Mouse (Mus musculus) left cerebral cortex, postnatal 36 days (tissue): ENCODE measurements at regions not wholly inside any gene's neighbourhood (a gene's known extent, or its start where the extent isn't known, plus 50 kb on each side); places are given as distances from the start of the nearest gene placed in this dataset.

Experiments
- DNase-seq, 2 experiments: peaks; one replicate each; pipeline ENCODE4 v3.0.0; 2021 to 2022; ENCODE audit warnings: low spot score in 2 of 2, mixed read lengths in 1 of 2
- intact Hi-C: fragments of 180-260 bp; cut with DNase I; formaldehyde crosslinking; loops from one replicate; pipeline ENCODE4 v1.15.1; 2025

DNA sequence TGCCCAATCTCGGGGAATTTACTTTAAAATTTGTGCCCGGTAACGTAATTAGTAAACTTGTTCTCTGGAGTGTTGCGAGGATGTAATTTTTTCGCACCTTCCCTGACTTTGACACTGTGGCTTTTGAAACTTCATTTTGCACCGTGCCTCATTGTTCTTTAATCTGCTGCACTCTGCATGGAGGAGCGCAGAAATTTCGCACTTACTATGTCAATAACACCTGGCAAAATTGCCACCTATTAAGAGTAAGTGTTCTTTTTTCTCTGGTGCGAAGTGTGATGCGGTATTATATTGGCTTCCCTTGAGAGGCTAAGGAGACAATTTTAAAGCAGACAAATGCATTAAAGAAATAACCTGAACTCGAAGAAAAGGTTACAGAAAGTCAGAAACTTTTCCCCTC is 454.7 kb downstream of the Vrk1 start:
- intact Hi-C loops = no loop called here
- DNase-seq = no peak

DNA sequence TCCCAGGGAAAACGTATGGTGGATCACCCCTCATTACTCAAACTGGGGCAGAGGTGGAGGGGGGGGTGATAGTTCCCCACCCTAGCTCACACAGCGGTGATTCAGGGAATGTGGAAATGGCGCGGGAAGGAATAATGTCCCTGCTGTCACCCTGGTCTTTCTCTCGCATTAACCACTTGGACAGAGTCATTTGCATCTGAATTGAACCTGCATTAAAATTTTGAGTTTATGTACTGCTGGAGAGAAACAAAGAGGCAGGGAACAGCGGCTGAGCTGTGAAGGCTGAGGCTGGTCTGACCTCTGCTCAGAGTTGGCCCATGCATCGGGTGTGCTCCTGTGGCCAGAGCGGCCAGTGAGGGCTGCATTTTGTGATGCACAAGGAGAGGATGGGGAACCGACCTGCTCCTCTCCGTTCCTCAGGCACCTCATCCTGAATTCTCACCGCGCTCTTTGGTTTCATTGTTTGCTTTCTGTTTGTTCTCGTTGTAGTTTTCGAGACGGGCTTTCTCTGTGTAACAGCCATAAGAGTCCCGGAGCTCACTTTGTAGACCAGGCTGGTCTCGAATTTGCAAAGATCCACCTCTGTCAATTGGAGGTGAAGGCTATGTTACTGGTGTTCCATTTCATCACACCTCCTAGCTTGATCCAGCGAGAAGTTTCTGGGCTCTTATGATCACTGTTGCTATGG is 458.3 kb downstream of the Vrk1 start:
- intact Hi-C loops = no loop called here
- DNase-seq = no peak

DNA sequence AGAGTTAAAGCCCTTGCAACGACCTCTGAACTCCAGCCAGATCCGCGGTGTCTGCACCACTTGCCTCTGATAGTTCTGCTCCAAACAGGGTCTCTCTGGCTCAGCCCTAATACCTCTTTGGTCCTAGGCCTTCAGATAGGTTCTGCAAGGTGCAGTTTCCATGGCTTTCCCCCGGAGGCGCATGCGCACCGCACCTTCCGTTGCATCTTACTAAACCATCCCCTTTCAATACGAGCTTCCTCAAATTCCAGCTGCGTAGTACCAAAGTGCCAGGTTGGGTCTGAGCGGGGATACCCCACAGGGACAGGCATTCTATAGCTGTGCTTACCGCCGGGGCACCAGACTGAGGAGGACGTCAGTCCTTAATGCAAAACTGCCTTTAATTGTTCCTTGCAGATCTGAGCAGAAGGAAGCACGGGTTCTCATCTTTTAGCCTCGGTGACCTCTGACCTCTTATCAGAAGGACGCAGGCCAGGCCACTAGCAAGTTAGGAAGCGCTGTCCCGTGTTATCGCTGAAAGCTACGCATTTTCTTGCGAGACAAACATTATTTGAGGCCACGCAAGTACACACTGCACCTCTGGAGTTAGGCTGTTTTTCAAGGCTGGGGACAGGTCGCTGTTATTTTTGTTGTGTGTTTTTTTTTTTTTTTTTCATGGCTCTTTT is 464.6 kb downstream of the Vrk1 start:
- intact Hi-C loops = loop anchor here (5.0 kb wide), 3 partner anchors 97 to 1523 kb away; no protein-coding TSS in a partner anchor
- DNase-seq = no peak

DNA sequence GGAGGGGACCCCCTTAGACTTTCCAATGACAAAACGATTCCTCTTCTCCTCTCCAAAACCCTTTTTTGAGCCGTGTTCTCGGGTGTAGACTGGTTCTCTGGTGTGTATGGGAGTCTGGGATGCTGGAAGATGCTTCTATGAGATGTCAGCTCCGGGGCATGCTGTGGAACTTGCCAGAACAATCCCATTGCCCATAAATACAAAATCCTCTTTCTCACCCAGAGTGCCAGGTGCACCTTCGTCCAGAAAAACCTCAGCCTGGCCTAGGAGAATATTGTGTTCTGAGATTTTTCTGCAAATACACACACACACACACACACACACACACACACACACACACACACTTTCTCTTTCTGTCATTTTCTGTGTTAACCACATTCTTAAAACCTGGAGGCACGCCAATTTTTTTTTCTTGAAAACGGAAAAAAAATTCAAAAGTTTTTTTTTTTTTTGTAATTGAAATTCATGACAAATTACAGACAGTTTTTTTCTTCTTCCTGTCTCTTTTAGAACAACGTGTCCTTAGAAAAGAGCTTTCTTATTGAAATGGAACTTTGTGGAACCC is 465.5 kb downstream of the Vrk1 start:
- intact Hi-C loops = loop anchor here (5.0 kb wide), 3 partner anchors 98 to 1522 kb away; no protein-coding TSS in a partner anchor
- DNase-seq = no peak

DNA sequence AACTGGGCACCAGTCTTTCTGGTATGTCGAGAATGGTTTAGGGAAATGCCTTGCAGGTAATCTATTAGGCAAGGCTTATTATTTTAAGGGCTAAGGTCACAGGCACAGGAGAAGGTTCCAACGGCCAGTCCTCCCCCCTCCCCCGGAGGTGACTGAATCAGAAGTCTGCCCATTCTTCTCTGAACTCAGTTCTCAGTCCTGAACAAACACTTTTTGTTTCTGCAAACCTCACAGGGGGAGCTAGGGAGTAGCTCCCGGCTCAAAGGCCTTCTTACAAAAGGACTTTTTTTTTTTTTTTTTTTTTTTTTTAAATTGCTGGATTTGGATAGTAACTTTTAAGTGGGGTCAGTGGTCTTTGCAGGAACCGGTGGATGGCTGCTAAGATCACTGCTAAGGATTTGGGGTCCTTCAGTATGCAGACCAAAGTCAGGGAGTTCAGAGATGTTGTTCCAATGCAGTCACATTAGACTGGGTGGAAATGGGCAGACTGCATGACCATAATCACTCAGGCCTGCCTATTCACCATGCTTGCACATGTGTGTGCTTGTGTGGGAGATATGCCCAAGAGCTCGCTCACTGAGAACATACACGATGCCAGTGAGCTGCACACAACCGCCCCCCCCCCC is 467.1 kb downstream of the Vrk1 start:
- intact Hi-C loops = loop anchor here (5.0 kb wide), 3 partner anchors 100 to 1520 kb away; no protein-coding TSS in a partner anchor
- no peak for DNase-seq

DNA sequence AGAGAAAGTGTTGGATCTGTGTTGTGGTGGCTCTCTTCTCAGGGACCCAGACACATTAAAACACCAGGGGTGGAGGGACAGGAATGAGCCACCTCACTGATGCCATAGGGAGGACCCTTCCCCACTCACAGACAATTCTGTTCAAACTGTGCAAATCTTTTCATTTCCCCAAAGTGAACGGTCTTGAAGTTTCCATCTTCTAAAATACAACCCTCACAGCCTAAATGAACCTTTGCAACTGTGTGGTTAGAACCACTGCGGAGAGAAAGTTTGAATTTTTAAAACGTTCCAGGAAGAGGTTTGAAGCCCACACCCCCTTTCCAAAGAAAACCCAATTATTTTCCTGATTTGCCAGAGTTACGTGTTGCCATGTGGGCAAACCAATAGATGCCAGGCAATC is 467.7 kb downstream of the Vrk1 start:
- intact Hi-C loops = loop anchor here (5.0 kb wide), 3 partner anchors 100 to 1520 kb away; no protein-coding TSS in a partner anchor
- DNase-seq = no peak

DNA sequence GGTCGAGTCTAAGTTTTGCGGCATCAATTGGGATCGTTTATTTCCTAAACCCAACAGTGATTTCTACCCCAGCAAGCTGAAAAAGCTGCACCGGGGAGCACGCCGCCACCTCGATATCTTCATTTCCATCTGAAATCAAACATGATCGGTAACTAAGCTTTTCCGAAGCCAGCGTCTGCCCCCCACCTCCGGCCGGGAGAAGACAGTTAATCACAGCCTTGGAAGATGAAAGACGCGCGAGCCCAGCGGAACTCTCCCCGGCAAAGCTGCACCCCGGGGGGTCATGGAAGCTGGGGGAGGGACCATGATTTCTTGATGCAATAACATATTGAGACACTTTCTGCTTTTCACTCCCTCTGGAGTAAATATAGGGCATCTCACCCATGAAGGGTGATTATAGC is 468.4 kb downstream of the Vrk1 start:
- intact Hi-C loops = loop anchor here (5.0 kb wide), 3 partner anchors 101 to 1519 kb away; no protein-coding TSS in a partner anchor
- no peak for DNase-seq

DNA sequence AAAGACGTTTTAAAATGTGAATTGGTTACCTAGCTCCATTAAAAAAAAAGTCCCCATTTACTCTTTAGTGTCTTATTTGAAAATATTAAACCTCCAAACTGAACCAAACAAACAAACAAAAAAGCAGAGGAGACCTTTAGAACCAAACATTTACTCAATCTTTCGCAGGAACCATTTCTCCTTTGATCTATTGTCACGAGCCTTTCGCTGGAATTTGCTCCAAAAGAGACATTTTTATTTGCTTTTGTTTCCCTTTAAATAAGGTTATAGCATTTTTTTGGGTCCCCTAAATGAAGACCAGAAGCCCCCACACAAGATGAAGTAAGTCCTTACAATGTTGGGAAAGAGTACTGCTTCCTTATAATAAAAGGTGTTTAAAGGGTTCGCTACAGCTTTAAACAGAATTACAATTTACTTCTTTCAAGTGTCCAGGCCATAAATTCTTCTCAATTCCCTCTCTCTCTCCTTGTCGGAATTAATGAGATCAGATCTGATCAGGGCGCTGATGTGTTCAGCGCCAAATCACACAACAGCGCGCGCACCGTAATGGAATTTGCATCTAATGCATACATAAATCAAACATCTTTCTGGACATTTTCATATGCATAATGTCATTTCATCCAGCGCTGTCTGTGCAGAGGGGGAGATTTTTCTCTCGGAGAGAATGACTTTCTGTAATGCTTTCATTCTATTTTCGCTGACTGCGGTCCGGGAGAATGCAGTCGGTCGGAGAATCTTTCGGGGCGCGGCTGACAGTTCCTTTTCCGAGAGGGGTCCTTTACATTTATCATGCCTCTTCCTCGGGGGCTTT is 469.2 kb downstream of the Vrk1 start:
- intact Hi-C loops = loop anchor here (5.0 kb wide), 3 partner anchors 102 to 1518 kb away; no protein-coding TSS in a partner anchor
- DNase-seq = no peak

DNA sequence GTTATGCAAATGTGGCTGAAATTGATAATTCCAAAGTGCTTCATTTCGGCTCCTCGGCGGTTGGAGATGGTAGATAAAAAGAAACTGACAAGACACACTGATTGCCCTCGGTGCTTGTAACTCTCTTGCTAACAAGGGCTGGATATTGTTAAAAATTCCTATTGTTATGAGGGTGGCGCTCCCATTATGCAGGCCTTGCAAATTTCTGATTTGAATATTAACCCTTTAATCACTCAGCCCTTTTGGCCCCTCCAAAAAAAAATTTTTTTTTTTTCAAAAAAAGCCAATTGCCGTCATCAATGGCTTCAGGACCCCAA is 469.8 kb downstream of the Vrk1 start:
- intact Hi-C loops = loop anchor here (5.0 kb wide), 3 partner anchors 103 to 1517 kb away; no protein-coding TSS in a partner anchor
- no peak for DNase-seq

DNA sequence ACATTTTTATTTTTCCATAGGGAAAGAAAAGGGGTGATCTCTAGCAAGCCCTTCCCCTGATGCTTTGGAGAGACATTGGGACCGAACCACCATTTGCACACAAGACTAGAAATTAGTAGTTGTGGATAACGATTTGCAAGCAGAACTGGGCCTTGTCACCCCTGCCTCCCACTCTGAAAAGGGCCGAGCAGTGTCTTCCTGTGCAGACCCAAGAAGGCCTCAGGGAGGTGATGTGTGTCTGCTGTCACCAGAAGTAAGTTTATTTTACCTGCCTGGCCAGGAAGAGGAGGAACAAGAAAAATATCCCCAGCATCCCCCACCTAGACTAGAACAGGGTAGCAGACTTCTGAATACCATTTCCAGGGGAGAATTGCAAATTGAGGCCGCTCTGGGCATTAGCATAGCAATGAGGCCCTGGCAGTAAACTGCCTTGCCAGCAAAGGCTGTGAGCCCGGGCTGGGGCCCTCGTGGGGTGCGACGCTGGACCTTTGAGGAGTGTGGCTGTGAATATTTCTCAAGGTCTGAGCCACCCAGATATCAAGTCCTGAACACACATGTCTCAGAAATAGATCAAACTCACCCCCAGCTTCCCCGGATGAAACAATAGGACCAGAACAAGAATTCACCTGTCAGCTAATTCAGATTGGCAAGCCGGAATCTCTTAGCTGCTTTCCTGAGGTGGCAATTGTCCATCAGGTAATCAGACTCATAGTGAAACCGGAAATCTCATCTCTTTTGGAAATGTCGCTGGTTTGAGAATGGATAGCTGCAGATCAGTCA is 470.4 kb downstream of the Vrk1 start:
- DNase-seq = no peak
- intact Hi-C loops = no loop called here

DNA sequence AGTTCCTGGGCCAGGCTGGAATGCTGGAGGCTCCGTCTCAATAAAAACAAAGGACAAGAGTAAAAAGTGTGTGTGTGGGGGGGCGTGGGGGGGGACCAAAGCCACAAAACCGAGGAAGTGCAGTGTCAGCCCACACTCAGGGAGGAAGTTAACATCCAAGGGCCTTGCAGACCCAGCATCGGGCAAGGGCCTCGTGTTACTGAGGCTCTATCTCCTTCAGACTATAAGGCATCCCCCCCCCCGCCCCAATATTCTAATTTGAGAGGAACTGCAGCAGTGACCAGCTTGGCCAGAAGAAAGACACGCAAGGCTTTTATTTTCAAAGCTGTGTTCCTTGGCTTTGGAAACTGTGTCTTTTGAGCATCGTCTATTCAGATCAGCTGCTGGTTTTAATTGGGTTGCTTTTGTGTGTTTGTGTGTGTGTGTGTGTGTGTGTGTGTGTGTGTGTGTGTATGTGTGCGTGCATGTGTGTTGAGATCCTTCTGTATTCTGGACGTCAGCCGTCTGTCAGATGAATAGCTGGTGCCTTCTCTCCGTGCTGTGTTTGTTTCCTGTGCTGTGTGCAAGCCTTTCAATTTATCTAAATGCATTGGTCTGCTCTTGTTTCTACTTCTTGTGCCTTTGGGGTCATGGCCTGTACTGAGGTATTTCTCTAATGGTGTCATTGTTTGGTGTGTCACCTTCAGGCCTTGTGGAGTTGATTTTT is 491.7 kb downstream of the Vrk1 start:
- intact Hi-C loops = no loop called here
- DNase-seq = no peak

DNA sequence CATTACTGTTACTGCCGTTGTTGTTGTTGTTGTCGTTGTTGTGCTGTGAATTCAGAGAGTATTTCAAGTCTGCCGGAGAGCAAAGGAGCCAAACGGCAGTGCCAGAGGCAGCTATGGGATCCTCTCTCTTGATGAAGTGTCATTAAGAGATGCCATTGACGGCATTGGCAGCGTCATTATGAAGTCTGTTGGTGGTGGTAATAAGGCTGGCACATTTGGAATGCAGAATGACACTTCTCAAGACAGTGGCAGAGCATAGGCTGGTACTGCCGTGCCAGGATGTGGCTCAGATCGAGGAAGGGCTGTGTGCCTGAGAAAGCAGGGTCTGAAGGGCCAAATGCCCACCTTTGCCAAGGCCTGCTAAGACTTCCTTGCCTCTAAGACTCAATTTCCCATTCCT is 494.3 kb downstream of the Vrk1 start:
- DNase-seq = no peak
- intact Hi-C loops = no loop called here

DNA sequence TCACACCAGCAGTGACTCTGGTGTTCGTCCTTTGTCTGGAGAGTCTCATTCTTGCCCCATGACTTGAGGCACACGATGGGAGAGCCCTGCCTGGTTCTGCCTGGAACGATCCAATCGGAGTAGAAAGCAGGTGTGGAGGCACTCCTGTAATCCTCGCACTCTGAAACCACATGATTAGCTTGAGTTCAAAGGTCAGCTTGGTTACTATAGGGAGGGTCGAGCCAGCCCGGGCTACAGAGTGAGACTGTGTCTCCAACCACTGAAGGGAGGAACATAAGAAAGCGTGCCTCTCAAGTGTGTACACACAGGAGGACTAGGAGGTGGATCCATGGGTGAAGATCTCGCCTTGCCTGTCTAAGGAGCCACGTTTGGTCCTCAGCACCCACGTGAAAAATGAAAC is 504.0 kb downstream of the Vrk1 start:
- intact Hi-C loops = no loop called here
- no peak for DNase-seq

DNA sequence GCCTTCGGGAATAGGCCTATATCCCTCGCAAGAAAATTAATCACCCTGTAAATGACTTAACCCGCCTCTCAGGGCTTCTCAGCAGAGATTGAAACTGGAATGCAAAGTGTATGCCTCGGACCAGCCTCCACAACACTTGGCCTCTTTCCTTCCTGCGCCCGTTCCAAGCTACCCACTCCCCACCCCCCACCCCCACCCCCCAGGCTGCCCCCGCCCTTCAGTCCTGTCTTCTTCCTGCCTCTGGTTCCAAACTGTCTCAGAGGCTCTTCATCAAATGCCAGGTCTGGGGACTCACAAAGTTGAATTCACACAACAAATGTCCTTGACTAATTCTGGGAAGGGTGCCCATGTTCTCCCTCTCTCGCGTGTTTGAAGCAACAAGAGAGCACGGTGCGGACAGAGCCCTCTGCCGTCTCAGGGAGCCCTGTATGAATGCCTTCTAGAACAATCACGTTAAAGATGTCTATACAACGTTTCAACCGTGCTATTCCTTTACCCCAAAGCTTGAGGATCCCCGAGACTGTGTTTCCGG is 505.3 kb downstream of the Vrk1 start:
- intact Hi-C loops = no loop called here
- DNase-seq = no peak

DNA sequence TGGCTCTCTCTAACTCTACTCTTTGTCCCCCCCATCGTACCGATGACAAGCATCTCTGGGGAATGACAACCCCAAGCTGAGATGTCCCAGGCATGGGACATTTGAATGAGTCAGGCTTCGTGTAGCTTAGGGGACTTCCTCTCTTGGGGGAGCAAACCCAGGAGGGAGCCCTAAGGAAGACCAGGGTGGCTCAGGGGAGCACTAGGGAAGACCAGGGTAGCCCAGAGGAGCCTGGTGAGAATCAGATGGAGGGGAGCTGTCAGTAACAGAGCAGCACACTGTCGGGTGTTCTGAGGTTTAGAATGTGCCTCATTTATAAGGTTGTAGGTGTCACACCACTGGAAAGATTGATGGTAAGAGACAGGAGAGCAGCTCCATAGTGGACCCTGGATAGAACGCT is 509.1 kb downstream of the Vrk1 start:
- no peak for DNase-seq
- intact Hi-C loops = no loop called here

DNA sequence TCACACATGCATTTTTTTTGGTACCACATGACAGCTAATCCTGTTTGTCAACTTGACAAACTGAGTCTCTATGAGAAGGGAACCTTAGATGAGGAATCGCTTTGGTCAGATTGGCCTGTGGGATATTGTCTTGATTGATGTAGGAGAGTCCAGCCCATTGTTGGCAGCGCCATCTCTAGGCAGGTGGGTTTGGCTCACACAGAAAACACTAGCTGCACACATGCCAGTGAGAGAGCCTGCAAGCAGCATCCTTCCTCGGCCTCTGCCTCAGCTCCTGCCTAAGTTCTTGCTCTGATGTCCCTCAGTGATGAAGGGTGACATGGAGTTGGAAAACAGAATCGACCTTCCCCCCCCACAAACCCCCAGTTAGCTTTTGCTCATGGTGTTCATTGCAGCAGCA is 514.4 kb downstream of the Vrk1 start:
- intact Hi-C loops = no loop called here
- no peak for DNase-seq

DNA sequence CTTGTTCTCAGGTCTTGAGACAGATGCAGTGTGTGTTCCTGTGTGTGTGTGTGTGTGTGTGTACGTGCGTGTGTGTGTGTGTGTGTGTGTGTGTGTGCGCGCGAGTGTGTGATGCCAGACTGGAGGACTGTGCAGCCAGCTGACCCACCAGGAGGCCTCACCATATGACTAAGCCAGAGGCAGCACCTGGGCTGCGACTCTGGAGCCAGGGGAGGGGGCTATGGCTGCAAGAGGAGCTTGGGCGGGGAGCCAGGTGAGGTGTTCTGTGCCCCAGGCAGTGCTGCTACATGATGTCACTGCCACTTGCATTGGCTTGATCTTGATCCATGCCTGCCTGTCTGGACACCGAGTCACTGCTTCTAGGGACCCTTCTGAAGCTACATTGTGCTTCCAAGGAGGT is 517.1 kb downstream of the Vrk1 start:
- intact Hi-C loops = no loop called here
- no peak for DNase-seq
